ENCODE assay signal across 28 mouse cellular contexts in the genomic region with DNA sequence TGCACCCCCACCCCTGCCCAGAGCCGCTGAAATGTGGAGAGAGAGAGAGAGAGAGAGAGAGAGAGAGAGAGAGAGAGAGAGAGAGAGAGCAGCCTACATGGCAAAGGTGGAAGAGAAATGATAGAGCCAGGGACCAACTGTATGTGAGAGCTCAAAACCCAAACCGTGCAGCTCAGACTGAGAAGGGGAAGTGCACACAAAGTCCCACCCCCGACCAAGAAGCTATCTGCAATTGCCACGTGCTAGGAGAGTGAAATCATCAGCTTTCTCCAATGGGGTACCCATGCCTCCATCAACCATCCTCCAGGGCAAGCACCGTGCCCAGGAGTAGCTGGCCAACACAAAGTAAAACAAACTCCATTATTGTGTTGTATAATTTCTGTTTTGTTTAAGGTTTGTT.
DNase-seq lines count a peak whose midpoint lies in the region; ATAC-seq and TF ChIP-seq lines count a peak whose summit lies in the region.
"Had no signal": no experiment of that assay in that cellular context is flagged by ENCODE, and none has a peak within 500 bp of the region (broad histone marks: within the 10 kb centered on the region; RNA-seq: fewer than 3 reads in every experiment).

No protein-coding gene starts in this region.

- no peaks in the 10 kb centered on the region for H3K27me3 ChIP-seq in hindbrain, embryonic 10.5 days (ENCODE audit: insufficient read depth, poor library complexity, severe bottlenecking)
- H3K27me3 ChIP-seq in hindbrain, embryonic 11.5 days (ENCODE audit: control insufficient read depth, insufficient read depth, low read length) = no peaks in the 10 kb centered on the region
- no peaks in the 10 kb centered on the region for H3K27me3 ChIP-seq in liver, embryonic 13.5 days
- no peaks in the 10 kb centered on the region for H3K27me3 ChIP-seq in cerebellum, adult 2 months (ENCODE audit: control insufficient read depth, insufficient read depth, low read length)
- H3K27me3 ChIP-seq: CH12.LX; forebrain, embryonic 13.5 days; heart, embryonic 13.5 days; hindbrain, embryonic 13.5 days; Patski had no signal

- H3K4me2 ChIP-seq in hindbrain, embryonic 11.5 days (replicated peaks; ENCODE audit: low read depth, low read length) = no peak overlapping the region
- H3K4me2 ChIP-seq in liver, embryonic 13.5 days = no peak overlapping the region
- H3K4me2 ChIP-seq: forebrain, embryonic 13.5 days; heart, embryonic 13.5 days; hindbrain, embryonic 13.5 days had no signal

- no peak overlapping the region for H3K9ac ChIP-seq in hindbrain, embryonic 11.5 days (ENCODE audit: low read depth, low read length)
- H3K9ac ChIP-seq in liver, embryonic 13.5 days = no peak overlapping the region
- H3K9ac ChIP-seq: forebrain, embryonic 13.5 days; heart, embryonic 13.5 days; hindbrain, embryonic 13.5 days had no signal

- TF ChIP-seq CTCF in cerebellum, adult 2 months (IDR thresholded peaks at IDR 0.05; ENCODE audit: borderline replicate concordance, insufficient read depth, low read depth, low read length) = no peak

- H3K9me3 ChIP-seq in hindbrain, embryonic 10.5 days = peaks cover 12% of the 10 kb centered on the region; the same call in 1 of the 2 replicates
- peaks cover 6% of the 10 kb centered on the region; the same call in 1 of the 2 replicates for H3K9me3 ChIP-seq in hindbrain, embryonic 11.5 days (ENCODE audit: control insufficient read depth, low read length)
- no peaks in the 10 kb centered on the region for H3K9me3 ChIP-seq in liver, embryonic 13.5 days (replicated peaks)
- H3K9me3 ChIP-seq: heart, embryonic 10.5 days had no signal

- H3K27ac ChIP-seq in hindbrain, embryonic 10.5 days = peak overlapping the region; percentile 83; the same call in 1 of the 2 replicates
- no peak overlapping the region for H3K27ac ChIP-seq in hindbrain, embryonic 11.5 days (ENCODE audit: low read depth, low read length)
- no peak overlapping the region for H3K27ac ChIP-seq in liver, embryonic 13.5 days
- no peak overlapping the region for H3K27ac ChIP-seq in cerebellum, adult 2 months (ENCODE audit: insufficient read depth, low read length)
- H3K27ac ChIP-seq: forebrain, embryonic 10.5 days; forebrain, embryonic 13.5 days; heart, adult 2 months; heart, embryonic 10.5 days; heart, embryonic 13.5 days; hindbrain, embryonic 13.5 days had no signal

- no peak for DNase-seq in hindbrain, embryonic 10.5 days (ENCODE audit: low spot score)
- no peak for DNase-seq in hindbrain, embryonic 11.5 days (ENCODE audit: low spot score)
- DNase-seq in liver, embryonic 13.5 days = no peak
- no peak for DNase-seq in cerebellum, adult 2 months
- no peak for DNase-seq in thymus, postnatal 0 days (ENCODE audit: low spot score)
- DNase-seq: adrenal gland, postnatal 10 days; adrenal gland, postnatal 36 days; B cell, adult 2 months; cerebellum, adult 8-10 months; cerebellum, postnatal 10 days; cerebellum, postnatal 36 days; gastrocnemius, postnatal 10 days; gastrocnemius, postnatal 36 days; heart, adult 2 months; heart, postnatal 14 days; heart, postnatal 4 days had no signal

- ATAC-seq in hindbrain, embryonic 11.5 days (ENCODE audit: low FRiP score) = no peak
- peak; percentile 72 for ATAC-seq in common myeloid progenitor, adult 5-6 weeks (replicated peaks; ENCODE audit: low read depth, poor library complexity, severe bottlenecking)
- peak; percentile 54 for ATAC-seq in liver, embryonic 13.5 days (ENCODE audit: low read depth)
- peak; percentile 46; the same call in 1 of the 2 replicates for ATAC-seq in megakaryocyte-erythroid progenitor cell, adult 5-6 weeks (replicated peaks; ENCODE audit: low FRiP score, low TSS enrichment, poor library complexity, severe bottlenecking)
- ATAC-seq: forebrain, embryonic 13.5 days; forebrain, embryonic 16.5 days; hindbrain, embryonic 16.5 days; Patski had no signal

- H3K4me3 ChIP-seq in hindbrain, embryonic 10.5 days = no peak overlapping the region
- H3K4me3 ChIP-seq in hindbrain, embryonic 11.5 days (ENCODE audit: low read depth, low read length) = no peak overlapping the region
- H3K4me3 ChIP-seq in liver, embryonic 13.5 days (replicated peaks) = no peak overlapping the region
- H3K4me3 ChIP-seq in cerebellum, adult 2 months (replicated peaks; ENCODE audit: insufficient read depth, low read depth, low read length) = no peak overlapping the region
- H3K4me3 ChIP-seq: forebrain, embryonic 10.5 days; forebrain, embryonic 13.5 days; heart, adult 2 months; heart, embryonic 10.5 days; heart, embryonic 13.5 days; hindbrain, embryonic 13.5 days had no signal

- WGBS in hindbrain, embryonic 10.5 days = 81% methylated on average over 5 of the region's 5 CpGs
- 80% methylated on average over 5 of the region's 5 CpGs for WGBS in hindbrain, embryonic 11.5 days
- 31% methylated on average over 5 of the region's 5 CpGs for WGBS in liver, embryonic 13.5 days (ENCODE audit: insufficient replicate concordance)
- 84% methylated on average over 5 of the region's 5 CpGs for WGBS in cerebellum, adult 2 months

- peaks cover 17% of the 10 kb centered on the region for H3K4me1 ChIP-seq in hindbrain, embryonic 10.5 days (replicated peaks)
- H3K4me1 ChIP-seq in hindbrain, embryonic 11.5 days (replicated peaks; ENCODE audit: control insufficient read depth, insufficient read depth, low read length) = no peaks in the 10 kb centered on the region
- peaks cover 4% of the 10 kb centered on the region; the same call in 1 of the 2 replicates for H3K4me1 ChIP-seq in liver, embryonic 13.5 days (replicated peaks)
- H3K4me1 ChIP-seq in cerebellum, adult 2 months (ENCODE audit: control insufficient read depth, insufficient read depth, low read length) = no peaks in the 10 kb centered on the region
- H3K4me1 ChIP-seq: heart, embryonic 10.5 days; heart, embryonic 13.5 days had no signal

- TF ChIP-seq POLR2A in cerebellum, adult 2 months (IDR thresholded peaks at IDR 0.05; ENCODE audit: borderline replicate concordance, insufficient read depth, low read length) = no peak

- 0 out of 2 replicates have a peak, but pooled peaks cover 9% of the 10 kb centered on the region for H3K36me3 ChIP-seq in hindbrain, embryonic 10.5 days
- H3K36me3 ChIP-seq in hindbrain, embryonic 11.5 days (ENCODE audit: control insufficient read depth, insufficient read depth, low read length) = no peaks in the 10 kb centered on the region
- H3K36me3 ChIP-seq in liver, embryonic 13.5 days = no peaks in the 10 kb centered on the region
- H3K36me3 ChIP-seq: G1E; heart, embryonic 10.5 days; heart, embryonic 13.5 days had no signal
